Mouse (Mus musculus): ENCODE results near the gene Dctn5. TPM values are rescaled to one million over a fixed set of nuclear protein-coding genes. Genes with fewer than 3 reads are reported as not detected.

The Dctn5 gene
- total and polyA plus RNA-seq, 2 experiments from 2014 or later = 28.9 to 44.4 TPM

GRCm38 (mm10) chr7:122191097-122191496, 58.3 kb downstream of the Dctn5 start:
- Histone ChIP-seq H3K36me3 (replicated peaks; ENCODE audit: control insufficient read depth, insufficient read depth, low read length) (no peaks in the 10 kb centered on the region), H3K4me3 (ENCODE audit: low read depth, low read length) (no peak overlapping the region), H3K27ac (ENCODE audit: low read depth) (no peak overlapping the region), H3K4me1 (ENCODE audit: control insufficient read depth, insufficient read depth) (no peaks in the 10 kb centered on the region), H3K9me3 (replicated peaks; ENCODE audit: control insufficient read depth, low read length) (no peaks in the 10 kb centered on the region), H3K27me3 (ENCODE audit: control insufficient read depth, insufficient read depth, low read length) (no peaks in the 10 kb centered on the region), H3K4me2 (ENCODE audit: low read depth, low read length) (no peak overlapping the region), H3K9ac (replicated peaks; ENCODE audit: low read depth, low read length) (no peak overlapping the region)
- DNase-seq (ENCODE audit: low spot score) (no peak), ATAC-seq (ENCODE audit: insufficient read depth, low read depth) (no peak)
- 60% methylated on average over 10 of the region's 10 CpGs for WGBS
- TF ChIP-seq CTCF (IDR thresholded peaks at IDR 0.05; ENCODE audit: low read depth) = no peak
- no peak for TF ChIP-seq EP300 (IDR thresholded peaks at IDR 0.05; ENCODE audit: low read depth)

- no peaks in the 10 kb centered on the region for H3K4me1 ChIP-seq (ENCODE audit: control insufficient read depth, insufficient read depth)
- H3K9ac ChIP-seq (replicated peaks; ENCODE audit: low read depth, low read length) = no peak overlapping the region
- H3K27ac ChIP-seq (ENCODE audit: low read depth) = no peak overlapping the region
- H3K27me3 ChIP-seq (ENCODE audit: control insufficient read depth, insufficient read depth, low read length) = no peaks in the 10 kb centered on the region
- DNase-seq (ENCODE audit: low spot score) (no peak), ATAC-seq (ENCODE audit: insufficient read depth, low read depth) (no peak)
- TF ChIP-seq EP300 (IDR thresholded peaks at IDR 0.05; ENCODE audit: low read depth) = no peak
- TF ChIP-seq CTCF (IDR thresholded peaks at IDR 0.05; ENCODE audit: low read depth) = no peak
- no peaks in the 10 kb centered on the region for H3K9me3 ChIP-seq (replicated peaks; ENCODE audit: control insufficient read depth, low read length)
- H3K4me2 ChIP-seq (ENCODE audit: low read depth, low read length) = no peak overlapping the region
- H3K4me3 ChIP-seq (ENCODE audit: low read depth, low read length) = no peak overlapping the region
- no peaks in the 10 kb centered on the region for H3K36me3 ChIP-seq (replicated peaks; ENCODE audit: control insufficient read depth, insufficient read depth, low read length)
Observed at GRCm38 (mm10) chr7:122193919-122194318, 61.1 kb downstream of the Dctn5 start.

- DNase-seq (ENCODE audit: low spot score) (no peak), ATAC-seq (ENCODE audit: insufficient read depth, low read depth) (no peak)
- no peak overlapping the region for H3K4me3 ChIP-seq (ENCODE audit: low read depth, low read length)
- H3K9me3 ChIP-seq (replicated peaks; ENCODE audit: control insufficient read depth, low read length) = no peaks in the 10 kb centered on the region
- no peak overlapping the region for H3K4me2 ChIP-seq (ENCODE audit: low read depth, low read length)
- no peak overlapping the region for H3K9ac ChIP-seq (replicated peaks; ENCODE audit: low read depth, low read length)
- 77% methylated on average over 9 of the region's 9 CpGs for WGBS
- no peak overlapping the region for H3K27ac ChIP-seq (ENCODE audit: low read depth)
- H3K36me3 ChIP-seq (replicated peaks; ENCODE audit: control insufficient read depth, insufficient read depth, low read length) = no peaks in the 10 kb centered on the region
- no peaks in the 10 kb centered on the region for H3K4me1 ChIP-seq (ENCODE audit: control insufficient read depth, insufficient read depth)
- TF ChIP-seq CTCF (IDR thresholded peaks at IDR 0.05; ENCODE audit: low read depth) = no peak
- TF ChIP-seq EP300 (IDR thresholded peaks at IDR 0.05; ENCODE audit: low read depth) = no peak
- H3K27me3 ChIP-seq (ENCODE audit: control insufficient read depth, insufficient read depth, low read length) = no peaks in the 10 kb centered on the region
Observed at GRCm38 (mm10) chr7:122196771-122197170, 63.9 kb downstream of the Dctn5 start.

GRCm38 (mm10) chr7:122197306-122197705, 64.5 kb downstream of the Dctn5 start:
- no peak overlapping the region for H3K9ac ChIP-seq (replicated peaks; ENCODE audit: low read depth, low read length)
- H3K4me3 ChIP-seq (ENCODE audit: low read depth, low read length) = no peak overlapping the region
- no peaks in the 10 kb centered on the region for H3K36me3 ChIP-seq (replicated peaks; ENCODE audit: control insufficient read depth, insufficient read depth, low read length)
- TF ChIP-seq EP300 (IDR thresholded peaks at IDR 0.05; ENCODE audit: low read depth) (no peak), CTCF (IDR thresholded peaks at IDR 0.05; ENCODE audit: low read depth) (peak; percentile 71)
- DNase-seq (ENCODE audit: low spot score) = no peak
- WGBS = 25% methylated on average over 4 of the region's 4 CpGs
- no peak overlapping the region for H3K27ac ChIP-seq (ENCODE audit: low read depth)
- H3K4me1 ChIP-seq (ENCODE audit: control insufficient read depth, insufficient read depth) = no peaks in the 10 kb centered on the region
- no peaks in the 10 kb centered on the region for H3K9me3 ChIP-seq (replicated peaks; ENCODE audit: control insufficient read depth, low read length)
- no peak overlapping the region for H3K4me2 ChIP-seq (ENCODE audit: low read depth, low read length)
- H3K27me3 ChIP-seq (ENCODE audit: control insufficient read depth, insufficient read depth, low read length) = no peaks in the 10 kb centered on the region
- ATAC-seq (ENCODE audit: insufficient read depth, low read depth) = no peak

Other genes with a start within 250 kb of the Dctn5 start
- 19.3 and 20.4 TPM in 2 replicates for gene Cog7, start 151.3 kb upstream of the Dctn5 start, total RNA-seq (2014; rRNA removed; ENCODE audit: low replicate concordance)
- gene Cog7, start 151.3 kb upstream of the Dctn5 start, polyA plus RNA-seq (2015; fragmentation: Nextera tagmentation; extraction: Ambion mirVana) = 10.5 and 12.4 TPM in 2 replicates
- gene Gga2, start 111.8 kb upstream of the Dctn5 start, total RNA-seq (2014; rRNA removed; ENCODE audit: low replicate concordance) = 51.3 and 79.7 TPM in 2 replicates
- 37.5 and 38.1 TPM in 2 replicates for gene Gga2, start 111.8 kb upstream of the Dctn5 start, polyA plus RNA-seq (2015; fragmentation: Nextera tagmentation; extraction: Ambion mirVana)
- gene Ubfd1, start 65.9 kb upstream of the Dctn5 start, total RNA-seq (2014; rRNA removed; ENCODE audit: low replicate concordance) = 54.7 and 65.5 TPM in 2 replicates
- gene Ubfd1, start 65.9 kb upstream of the Dctn5 start, polyA plus RNA-seq (2015; fragmentation: Nextera tagmentation; extraction: Ambion mirVana) = 22.6 and 25.5 TPM in 2 replicates
- gene Ears2, start 65.8 kb upstream of the Dctn5 start, total RNA-seq (2014; rRNA removed; ENCODE audit: low replicate concordance) = 54.3 and 60.1 TPM in 2 replicates
- gene Ears2, start 65.8 kb upstream of the Dctn5 start, polyA plus RNA-seq (2015; fragmentation: Nextera tagmentation; extraction: Ambion mirVana) = 27.8 and 29.2 TPM in 2 replicates
- 181 and 183 TPM in 2 replicates for gene Ndufab1, start 31.2 kb upstream of the Dctn5 start, total RNA-seq (2014; rRNA removed; ENCODE audit: low replicate concordance)
- 2,966 and 3,134 TPM in 2 replicates for gene Ndufab1, start 31.2 kb upstream of the Dctn5 start, polyA plus RNA-seq (2015; fragmentation: Nextera tagmentation; extraction: Ambion mirVana)
- 0.97 and 6.4 TPM in 2 replicates for gene Palb2, start 56 bp upstream of the Dctn5 start, total RNA-seq (2014; rRNA removed; ENCODE audit: low replicate concordance)
- 2.4 and 3.7 TPM in 2 replicates for gene Palb2, start 56 bp upstream of the Dctn5 start, polyA plus RNA-seq (2015; fragmentation: Nextera tagmentation; extraction: Ambion mirVana)
- 27.8 and 35.5 TPM in 2 replicates for gene Plk1, start 26.4 kb downstream of the Dctn5 start, total RNA-seq (2014; rRNA removed; ENCODE audit: low replicate concordance)
- gene Plk1, start 26.4 kb downstream of the Dctn5 start, polyA plus RNA-seq (2015; fragmentation: Nextera tagmentation; extraction: Ambion mirVana) = 22.8 and 23.3 TPM in 2 replicates
- gene Ern2, start 53.2 kb downstream of the Dctn5 start, total RNA-seq (2014; rRNA removed; ENCODE audit: low replicate concordance) = not detected in 2 replicates
- gene Ern2, start 53.2 kb downstream of the Dctn5 start, polyA plus RNA-seq (2015; fragmentation: Nextera tagmentation; extraction: Ambion mirVana) = 0.07 TPM in 1 of 2 replicates, not detected in the other
- gene Chp2, start 86.5 kb downstream of the Dctn5 start, total RNA-seq (2014; rRNA removed; ENCODE audit: low replicate concordance) = 5.2 TPM in 1 of 2 replicates, not detected in the other
- 0.38 and 0.63 TPM in 2 replicates for gene Chp2, start 86.5 kb downstream of the Dctn5 start, polyA plus RNA-seq (2015; fragmentation: Nextera tagmentation; extraction: Ambion mirVana)
- gene Prkcb, start 155.7 kb downstream of the Dctn5 start, total RNA-seq (2014; rRNA removed; ENCODE audit: low replicate concordance) = 1.9 and 6.9 TPM in 2 replicates
- gene Prkcb, start 155.7 kb downstream of the Dctn5 start, polyA plus RNA-seq (2015; fragmentation: Nextera tagmentation; extraction: Ambion mirVana) = 1.1 and 1.5 TPM in 2 replicates